Mouse (Mus musculus): ENCODE results near the gene Rtbdn.
A peak's percentile ranks its signal among the peaks of the same experiment; 100 is the strongest.

The Rtbdn gene

DNA sequence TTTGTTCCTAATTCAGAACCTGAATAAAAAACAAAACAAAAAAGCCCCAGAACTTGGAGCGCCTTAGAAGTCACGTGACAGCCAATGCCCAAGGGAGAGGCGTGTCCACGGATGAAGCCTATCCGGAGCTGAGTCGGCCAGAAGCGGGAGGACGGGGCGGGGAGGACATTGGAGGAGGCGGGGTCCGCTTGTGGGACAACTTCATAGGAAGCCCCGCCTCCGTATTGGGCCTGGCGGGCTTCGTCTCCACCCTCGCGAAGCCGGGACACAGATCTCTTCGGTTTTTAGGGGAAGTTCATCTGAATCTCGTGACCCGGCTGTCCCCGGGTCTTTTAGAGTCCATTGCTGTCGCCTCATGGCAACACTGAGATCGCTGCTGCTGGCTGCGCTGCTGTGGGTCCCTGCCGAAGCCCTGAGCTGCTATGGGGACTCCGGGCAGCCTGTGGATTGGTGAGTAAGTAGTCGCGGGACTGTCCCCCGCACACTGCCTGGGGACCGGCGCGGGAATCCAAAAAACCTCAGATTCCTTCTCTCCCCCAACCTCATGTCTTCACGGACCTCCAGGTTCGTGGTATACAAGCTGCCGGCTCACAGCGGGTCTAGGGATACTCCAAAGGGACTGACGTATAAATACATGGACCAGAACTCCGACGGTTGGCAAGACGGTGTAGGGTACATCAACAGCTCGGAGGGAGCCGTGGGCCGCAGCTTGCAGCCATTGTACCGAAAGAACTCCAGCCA, 38.2 kb upstream of the Rtbdn start, which contains the start of gene Dnase2a:
Dnase2a (plus strand) TSS at position 140 of the 741 bp plus-strand sequence.
- Histone ChIP-seq H3K4me3 (replicated peaks; ENCODE audit: low read length) (peak within 1 kb of the TSS; percentile 87), H3K36me3 (ENCODE audit: insufficient read depth, low read length) (peaks cover 27% of the 10 kb centered on the region)

DNA sequence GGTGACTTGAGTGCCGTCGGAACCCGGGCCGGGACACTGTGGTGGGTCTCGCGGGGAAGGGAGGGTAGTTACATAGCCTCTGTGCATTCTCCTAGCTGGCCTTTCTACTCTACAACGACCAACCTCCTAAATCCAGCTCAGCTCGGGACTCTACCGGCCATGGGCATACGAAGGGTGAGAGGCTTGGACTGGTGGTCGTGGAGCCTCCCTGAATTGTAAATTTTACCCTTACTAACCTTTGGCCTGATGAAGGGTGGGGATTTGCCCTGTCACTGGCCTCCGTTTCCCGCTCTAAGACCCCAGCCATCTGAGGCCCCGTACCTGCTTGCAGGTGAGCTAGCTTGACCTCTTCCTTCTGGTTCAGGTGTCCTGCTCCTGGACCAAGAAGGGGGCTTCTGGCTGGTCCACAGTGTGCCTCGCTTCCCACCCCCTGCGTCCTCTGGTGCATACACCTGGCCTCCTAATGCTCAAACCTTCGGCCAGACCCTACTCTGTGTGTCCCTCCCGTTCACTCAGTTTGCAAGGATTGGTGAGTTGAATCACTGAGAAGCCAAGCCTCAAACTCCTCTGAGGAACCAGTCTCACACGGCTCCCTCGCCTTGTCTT, 37.5 kb upstream of the Rtbdn start:
- Histone ChIP-seq H3K4me1 (replicated peaks; ENCODE audit: low read depth, low read length) (peaks cover 66% of the 10 kb centered on the region), H3K27me3 (ENCODE audit: insufficient read depth, low read length) (peaks cover 23% of the 10 kb centered on the region), H3K4me3 (replicated peaks; ENCODE audit: low read length) (peak overlapping the region; percentile 87), H3K36me3 (ENCODE audit: insufficient read depth, low read length) (peaks cover 29% of the 10 kb centered on the region), H3K9me3 (ENCODE audit: low read length) (no peaks in the 10 kb centered on the region)
- TF ChIP-seq NANOG (IDR thresholded peaks at IDR 0.05; ENCODE audit: borderline replicate concordance, low read length) (no peak), POU5F1 (IDR thresholded peaks at IDR 0.05; ENCODE audit: borderline replicate concordance, low read length) (no peak), CTCF (conservative IDR thresholded peaks at IDR 0.05; ENCODE audit: low read length) (no peak)

More for the DNA sequence above, 38.2 kb upstream of the Rtbdn start, which contains the start of gene Dnase2a:
- TF ChIP-seq NANOG (IDR thresholded peaks at IDR 0.05; ENCODE audit: borderline replicate concordance, low read length) (no peak), CTCF (conservative IDR thresholded peaks at IDR 0.05; ENCODE audit: low read length) (no peak), POU5F1 (IDR thresholded peaks at IDR 0.05; ENCODE audit: borderline replicate concordance, low read length) (no peak)
- Histone ChIP-seq H3K4me1 (replicated peaks; ENCODE audit: low read depth, low read length) (peaks cover 69% of the 10 kb centered on the region), H3K9me3 (ENCODE audit: low read length) (no peaks in the 10 kb centered on the region), H3K27me3 (ENCODE audit: insufficient read depth, low read length) (peaks cover 23% of the 10 kb centered on the region)

DNA sequence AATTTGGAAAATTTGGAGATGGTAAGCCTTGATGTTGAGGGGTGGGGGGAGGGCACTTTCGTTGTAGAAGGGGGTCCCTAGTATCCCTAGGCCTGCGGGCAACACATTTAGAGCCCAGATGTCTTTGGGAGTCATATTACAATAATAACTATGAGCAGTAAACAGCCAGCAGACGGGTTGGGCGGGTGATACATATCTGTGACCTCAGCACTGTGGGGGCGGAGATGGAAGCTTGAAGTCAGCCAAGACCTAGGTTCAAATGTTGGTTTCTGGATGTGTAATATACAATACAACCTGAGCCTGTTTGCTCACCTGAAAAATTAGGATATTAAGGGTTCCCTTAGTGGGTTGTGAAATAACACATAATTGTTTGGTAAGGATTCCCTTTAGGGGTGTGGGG, 36.8 kb upstream of the Rtbdn start:
- peak overlapping the region; percentile 87 for H3K4me3 ChIP-seq (replicated peaks; ENCODE audit: low read length)
- no peak for TF ChIP-seq NANOG (IDR thresholded peaks at IDR 0.05; ENCODE audit: borderline replicate concordance, low read length)
- no peak for TF ChIP-seq POU5F1 (IDR thresholded peaks at IDR 0.05; ENCODE audit: borderline replicate concordance, low read length)
- no peak for TF ChIP-seq CTCF (conservative IDR thresholded peaks at IDR 0.05; ENCODE audit: low read length)
- no peaks in the 10 kb centered on the region for H3K9me3 ChIP-seq (ENCODE audit: low read length)
- peaks cover 36% of the 10 kb centered on the region for H3K36me3 ChIP-seq (ENCODE audit: insufficient read depth, low read length)
- peaks cover 23% of the 10 kb centered on the region for H3K27me3 ChIP-seq (ENCODE audit: insufficient read depth, low read length)
- H3K4me1 ChIP-seq (replicated peaks; ENCODE audit: low read depth, low read length): peaks cover 66% of the 10 kb centered on the region

DNA sequence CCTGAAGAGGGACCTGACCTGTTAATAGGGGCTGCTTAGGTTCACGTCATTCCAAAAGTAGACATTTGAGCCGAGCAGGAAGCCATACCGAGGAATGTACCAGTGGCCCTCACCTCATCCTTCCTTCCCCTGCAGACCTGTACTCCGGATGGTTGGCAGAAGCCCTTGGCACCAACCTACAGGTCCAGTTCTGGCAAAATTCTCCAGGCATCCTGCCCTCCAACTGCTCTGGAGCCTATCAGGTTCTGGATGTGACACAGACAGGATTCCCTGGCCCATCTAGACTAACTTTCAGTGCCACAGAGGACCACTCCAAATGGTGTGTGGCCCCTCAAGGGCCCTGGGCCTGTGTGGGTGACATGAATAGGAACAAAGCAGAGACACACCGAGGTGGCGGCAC, 36.2 kb upstream of the Rtbdn start:
- Histone ChIP-seq H3K27me3 (ENCODE audit: insufficient read depth, low read length) (peaks cover 23% of the 10 kb centered on the region), H3K9me3 (ENCODE audit: low read length) (no peaks in the 10 kb centered on the region), H3K4me1 (replicated peaks; ENCODE audit: low read depth, low read length) (peaks cover 67% of the 10 kb centered on the region), H3K36me3 (ENCODE audit: insufficient read depth, low read length) (peaks cover 37% of the 10 kb centered on the region), H3K4me3 (replicated peaks; ENCODE audit: low read length) (no peak overlapping the region)
- TF ChIP-seq NANOG (IDR thresholded peaks at IDR 0.05; ENCODE audit: borderline replicate concordance, low read length) (no peak), POU5F1 (IDR thresholded peaks at IDR 0.05; ENCODE audit: borderline replicate concordance, low read length) (no peak), CTCF (conservative IDR thresholded peaks at IDR 0.05; ENCODE audit: low read length) (no peak)

DNA sequence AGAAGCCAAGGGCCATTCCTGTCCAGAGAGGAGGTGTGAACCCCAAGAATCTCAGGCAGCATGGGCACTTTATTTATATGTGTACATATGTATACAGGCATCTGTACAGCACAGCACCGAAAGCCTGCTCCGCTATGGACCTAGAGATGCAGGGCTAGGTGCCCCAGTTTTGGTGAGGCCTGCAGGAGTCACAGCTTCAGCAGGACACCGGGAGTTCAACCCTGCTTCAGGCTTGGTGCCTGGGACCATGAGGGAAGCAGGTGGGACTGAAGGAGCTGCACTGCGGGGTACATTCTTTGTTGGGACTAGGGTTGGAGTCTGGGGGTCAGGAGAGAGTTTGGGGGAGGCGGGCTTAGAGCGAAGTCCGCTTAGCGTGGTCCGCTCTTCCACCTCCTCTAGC, 34.9 kb upstream of the Rtbdn start:
- Histone ChIP-seq H3K36me3 (ENCODE audit: insufficient read depth, low read length) (peaks cover 50% of the 10 kb centered on the region), H3K9me3 (ENCODE audit: low read length) (no peaks in the 10 kb centered on the region), H3K4me1 (replicated peaks; ENCODE audit: low read depth, low read length) (peaks cover 75% of the 10 kb centered on the region), H3K27me3 (ENCODE audit: insufficient read depth, low read length) (peaks cover 23% of the 10 kb centered on the region), H3K4me3 (replicated peaks; ENCODE audit: low read length) (peak overlapping the region; percentile 85)
- TF ChIP-seq NANOG (IDR thresholded peaks at IDR 0.05; ENCODE audit: borderline replicate concordance, low read length): no peak
- TF ChIP-seq POU5F1 (IDR thresholded peaks at IDR 0.05; ENCODE audit: borderline replicate concordance, low read length): no peak
- no peak for TF ChIP-seq CTCF (conservative IDR thresholded peaks at IDR 0.05; ENCODE audit: low read length)

DNA sequence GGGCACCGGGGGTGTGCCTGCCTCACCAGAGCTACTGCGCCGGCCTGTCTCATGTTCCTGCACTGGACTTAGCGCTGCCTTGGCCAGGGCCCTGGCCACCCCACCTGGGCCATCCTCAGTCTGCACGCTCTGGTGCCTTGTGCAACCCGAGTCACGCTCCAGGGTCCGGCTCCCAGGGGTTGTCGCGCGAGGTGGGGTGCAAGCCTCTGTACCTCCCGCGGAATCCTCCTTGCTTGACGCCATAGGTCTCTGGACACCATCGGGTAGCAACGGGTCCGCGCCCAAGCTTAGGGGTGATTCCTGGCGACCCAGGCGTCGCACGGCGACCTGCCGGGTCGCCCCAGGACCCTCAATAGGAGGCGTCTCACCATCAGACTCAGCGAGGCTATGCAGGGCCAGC, 34.4 kb upstream of the Rtbdn start:
- peaks cover 23% of the 10 kb centered on the region for H3K27me3 ChIP-seq (ENCODE audit: insufficient read depth, low read length)
- H3K4me3 ChIP-seq (replicated peaks; ENCODE audit: low read length): peak overlapping the region; percentile 85
- H3K4me1 ChIP-seq (replicated peaks; ENCODE audit: low read depth, low read length): peaks cover 75% of the 10 kb centered on the region
- no peak for TF ChIP-seq CTCF (conservative IDR thresholded peaks at IDR 0.05; ENCODE audit: low read length)
- TF ChIP-seq NANOG (IDR thresholded peaks at IDR 0.05; ENCODE audit: borderline replicate concordance, low read length): no peak
- no peak for TF ChIP-seq POU5F1 (IDR thresholded peaks at IDR 0.05; ENCODE audit: borderline replicate concordance, low read length)
- H3K36me3 ChIP-seq (ENCODE audit: insufficient read depth, low read length): peaks cover 56% of the 10 kb centered on the region
- H3K9me3 ChIP-seq (ENCODE audit: low read length): no peaks in the 10 kb centered on the region

DNA sequence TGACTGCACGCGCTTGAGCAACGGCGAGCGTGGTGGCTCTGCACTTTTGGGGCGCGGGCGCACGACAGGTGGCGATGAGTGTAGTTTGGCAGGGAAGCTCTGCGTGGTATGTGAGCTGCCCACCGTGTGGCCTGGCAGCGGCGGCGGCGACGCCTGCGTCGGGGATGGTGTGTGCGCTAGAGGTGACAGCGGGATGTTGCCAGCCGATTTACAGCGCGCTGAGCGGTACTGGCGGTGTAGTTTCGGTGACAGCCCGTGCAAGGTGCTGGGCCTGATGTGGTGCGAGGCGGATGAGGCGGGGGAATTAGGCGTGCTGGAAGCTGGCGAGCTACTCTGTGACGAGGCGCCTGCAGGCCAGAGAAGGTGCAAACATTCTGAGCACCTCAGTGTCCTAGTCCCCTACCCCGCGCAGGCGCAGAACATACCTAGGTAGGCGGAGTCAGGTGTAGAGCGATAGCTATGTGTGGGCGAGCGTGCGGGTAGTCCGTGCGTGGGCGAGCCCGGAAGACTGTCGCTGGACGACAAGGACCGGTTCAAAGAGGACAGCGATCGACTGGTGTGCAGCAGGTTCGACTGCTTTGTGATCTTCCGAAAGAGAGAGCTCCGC, 33.8 kb upstream of the Rtbdn start:
- Histone ChIP-seq H3K4me3 (replicated peaks; ENCODE audit: low read length) (peak overlapping the region; percentile 85), H3K27me3 (ENCODE audit: insufficient read depth, low read length) (peaks cover 23% of the 10 kb centered on the region), H3K36me3 (ENCODE audit: insufficient read depth, low read length) (peaks cover 62% of the 10 kb centered on the region), H3K4me1 (replicated peaks; ENCODE audit: low read depth, low read length) (peaks cover 77% of the 10 kb centered on the region), H3K9me3 (ENCODE audit: low read length) (no peaks in the 10 kb centered on the region)
- TF ChIP-seq CTCF (conservative IDR thresholded peaks at IDR 0.05; ENCODE audit: low read length) (no peak), POU5F1 (IDR thresholded peaks at IDR 0.05; ENCODE audit: borderline replicate concordance, low read length) (no peak), NANOG (IDR thresholded peaks at IDR 0.05; ENCODE audit: borderline replicate concordance, low read length) (no peak)

DNA sequence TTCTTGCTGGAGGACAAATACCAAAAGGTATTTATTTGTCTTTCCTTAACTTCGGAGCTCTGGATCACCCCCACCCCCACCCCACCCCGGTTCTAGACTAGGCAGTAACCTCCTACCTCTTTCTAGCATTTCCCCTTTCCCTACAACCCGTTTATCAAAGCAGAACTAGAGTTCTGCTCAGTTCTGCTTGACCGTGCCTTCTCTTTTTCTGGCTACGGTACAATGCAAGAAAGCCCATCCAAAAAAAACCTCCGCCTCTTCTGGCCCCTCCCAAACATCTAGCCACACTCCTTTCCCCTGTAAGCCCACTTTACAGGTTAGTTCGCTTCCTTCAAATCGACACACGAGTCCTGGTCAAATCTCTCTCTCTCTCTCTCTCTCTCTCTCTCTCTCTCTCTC, 33.3 kb upstream of the Rtbdn start:
- H3K4me3 ChIP-seq (replicated peaks; ENCODE audit: low read length): peak overlapping the region; percentile 85
- no peaks in the 10 kb centered on the region for H3K9me3 ChIP-seq (ENCODE audit: low read length)
- no peak for TF ChIP-seq CTCF (conservative IDR thresholded peaks at IDR 0.05; ENCODE audit: low read length)
- no peak for TF ChIP-seq POU5F1 (IDR thresholded peaks at IDR 0.05; ENCODE audit: borderline replicate concordance, low read length)
- no peak for TF ChIP-seq NANOG (IDR thresholded peaks at IDR 0.05; ENCODE audit: borderline replicate concordance, low read length)

More for the DNA sequence above, 33.3 kb upstream of the Rtbdn start:
- Histone ChIP-seq H3K4me1 (replicated peaks; ENCODE audit: low read depth, low read length) (peaks cover 80% of the 10 kb centered on the region), H3K36me3 (ENCODE audit: insufficient read depth, low read length) (peaks cover 66% of the 10 kb centered on the region), H3K27me3 (ENCODE audit: insufficient read depth, low read length) (peaks cover 23% of the 10 kb centered on the region)
